Mouse (Mus musculus): ENCODE results near the gene Fxn. TPM values are rescaled to one million over a fixed set of nuclear protein-coding genes. Genes with fewer than 3 reads are reported as not detected.

Fxn gene
- total and polyA plus RNA-seq, 3 experiments, result 23.8 to 116 (median 54.0) TPM

DNA sequence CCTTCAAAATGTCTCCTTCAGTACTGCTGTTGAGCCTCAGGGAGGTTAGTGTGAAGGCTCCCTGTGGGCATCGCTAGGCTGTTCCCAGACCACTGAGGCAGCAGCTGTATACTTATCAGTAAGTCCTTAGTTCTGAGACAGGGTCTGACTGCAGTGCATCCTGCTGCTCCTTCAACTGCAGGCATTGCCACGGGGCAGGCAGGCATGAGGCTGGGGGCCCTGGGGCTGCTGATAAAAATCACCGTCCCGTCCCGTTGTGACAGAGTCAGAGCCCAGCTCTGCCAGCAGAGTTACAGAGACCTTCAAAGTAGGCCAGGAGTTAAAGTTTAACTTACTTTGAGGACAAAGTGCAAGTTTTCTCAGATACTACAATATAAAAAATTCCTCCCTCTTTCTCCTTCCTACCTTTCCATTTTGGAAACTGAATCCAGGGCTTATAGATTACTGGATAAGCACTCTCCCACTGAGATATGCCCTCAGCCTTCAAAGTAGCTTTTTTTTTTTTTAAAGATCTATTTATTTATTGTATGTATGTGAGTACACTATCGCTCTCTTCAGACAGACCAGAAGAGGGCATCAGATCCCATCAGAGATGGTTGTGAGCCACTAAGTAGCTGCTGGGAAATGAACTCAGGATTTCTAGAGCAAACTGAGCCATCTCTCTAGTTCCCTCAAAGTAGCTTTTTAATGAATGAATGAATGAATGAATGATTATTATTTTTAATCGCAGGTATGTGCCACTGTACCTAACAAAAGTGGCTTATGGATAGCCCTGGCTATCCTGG is 14.2 kb downstream of the Fxn start:
- Histone ChIP-seq H3K9me3 (replicated peaks) (no peaks in the 10 kb centered on the region), H3K27me3 (ENCODE audit: insufficient read depth, low read length) (no peaks in the 10 kb centered on the region), H3K4me3 (ENCODE audit: low read depth, low read length) (no peak overlapping the region), H3K4me1 (ENCODE audit: insufficient read depth, low read depth, low read length) (peaks cover 12% of the 10 kb centered on the region; the same call in 1 of the 2 replicates), H3K36me3 (replicated peaks) (peaks cover 98% of the 10 kb centered on the region)
- ATAC-seq (ENCODE audit: extremely low read depth, insufficient number of reproducible peaks, low FRiP score, poor library complexity, severe bottlenecking) (no peak), DNase-seq (ENCODE audit: low spot score) (no peak)
- TF ChIP-seq POLR2AphosphoS5 (IDR thresholded peaks at IDR 0.05; ENCODE audit: insufficient replicate concordance, low read depth, low read length) (no peak), GATA2 (IDR thresholded peaks at IDR 0.05; ENCODE audit: borderline replicate concordance, low read depth, low read length) (no peak), GATA1 (IDR thresholded peaks at IDR 0.05; ENCODE audit: borderline replicate concordance, low read length) (no peak), CTCF (IDR thresholded peaks at IDR 0.05; ENCODE audit: low read depth, low read length) (no peak), TAL1 (conservative IDR thresholded peaks at IDR 0.05; ENCODE audit: low read depth, low read length) (no peak)

DNA sequence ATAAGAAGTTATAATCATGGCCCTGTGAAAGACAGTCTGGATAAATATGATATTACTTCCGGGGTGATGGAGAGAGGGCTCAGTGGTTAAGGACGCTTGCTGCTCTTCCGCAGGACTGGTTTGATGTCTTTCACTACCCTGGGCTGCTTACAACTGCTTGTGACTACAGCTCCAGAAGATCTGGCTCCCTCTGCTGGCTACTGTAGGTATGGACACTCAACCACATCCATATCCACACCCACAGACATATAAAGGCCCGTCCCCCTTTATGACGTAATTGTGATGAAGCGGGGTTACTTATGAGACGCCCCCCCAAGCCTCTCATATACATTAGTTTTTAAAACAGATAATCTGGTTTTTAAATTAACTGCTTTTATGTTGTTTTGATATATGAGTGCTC is 15.4 kb downstream of the Fxn start:
- no peaks in the 10 kb centered on the region for H3K9me3 ChIP-seq (replicated peaks)
- H3K36me3 ChIP-seq (replicated peaks), result peaks cover 97% of the 10 kb centered on the region
- peak; percentile 73 for DNase-seq (ENCODE audit: low spot score)
- H3K4me3 ChIP-seq (ENCODE audit: low read depth, low read length), result no peak overlapping the region
- H3K4me1 ChIP-seq (ENCODE audit: insufficient read depth, low read depth, low read length), result peaks cover 6% of the 10 kb centered on the region; the same call in 1 of the 2 replicates
- TF ChIP-seq POLR2AphosphoS5 (IDR thresholded peaks at IDR 0.05; ENCODE audit: insufficient replicate concordance, low read depth, low read length), result no peak
- peak; percentile 81 for TF ChIP-seq CTCF (IDR thresholded peaks at IDR 0.05; ENCODE audit: low read depth, low read length)
- peak; percentile 57 for ATAC-seq (ENCODE audit: extremely low read depth, insufficient number of reproducible peaks, low FRiP score, poor library complexity, severe bottlenecking)
- H3K27me3 ChIP-seq (ENCODE audit: insufficient read depth, low read length), result no peaks in the 10 kb centered on the region

DNA sequence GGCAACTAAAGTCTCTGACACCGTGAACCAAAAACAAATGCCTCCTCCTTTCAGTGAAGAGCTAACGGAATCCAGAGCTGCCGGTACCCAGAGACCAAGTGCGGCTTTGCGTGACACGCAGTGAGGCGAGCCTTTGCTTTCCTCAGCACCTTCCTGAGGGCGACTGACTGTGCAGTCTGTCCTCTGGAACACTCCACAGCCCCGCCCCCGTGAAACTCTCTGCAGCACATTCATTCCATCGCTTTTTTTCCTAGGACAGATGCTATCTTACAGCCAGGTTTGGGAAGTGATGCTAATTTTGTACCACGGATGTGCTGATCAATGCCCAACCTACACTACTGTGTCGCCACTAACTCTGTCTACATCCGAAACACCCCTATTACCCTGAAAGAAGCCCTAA is 17.7 kb downstream of the Fxn start:
- ATAC-seq (ENCODE audit: extremely low read depth, insufficient number of reproducible peaks, low FRiP score, poor library complexity, severe bottlenecking) (no peak), DNase-seq (ENCODE audit: low spot score) (no peak)
- 0 out of 2 replicates have a peak, but pooled peaks cover under 1% of the 10 kb centered on the region for H3K4me1 ChIP-seq (ENCODE audit: insufficient read depth, low read depth, low read length)
- H3K4me3 ChIP-seq (ENCODE audit: low read depth, low read length), result no peak overlapping the region
- H3K27me3 ChIP-seq (ENCODE audit: insufficient read depth, low read length), result no peaks in the 10 kb centered on the region
- H3K36me3 ChIP-seq (replicated peaks), result peaks cover 96% of the 10 kb centered on the region
- no peaks in the 10 kb centered on the region for H3K9me3 ChIP-seq (replicated peaks)
- no peak for TF ChIP-seq TAL1 (conservative IDR thresholded peaks at IDR 0.05; ENCODE audit: low read depth, low read length)
- TF ChIP-seq CTCF (IDR thresholded peaks at IDR 0.05; ENCODE audit: low read depth, low read length), result no peak
- no peak for TF ChIP-seq POLR2AphosphoS5 (IDR thresholded peaks at IDR 0.05; ENCODE audit: insufficient replicate concordance, low read depth, low read length)
- TF ChIP-seq GATA2 (IDR thresholded peaks at IDR 0.05; ENCODE audit: borderline replicate concordance, low read depth, low read length), result no peak

DNA sequence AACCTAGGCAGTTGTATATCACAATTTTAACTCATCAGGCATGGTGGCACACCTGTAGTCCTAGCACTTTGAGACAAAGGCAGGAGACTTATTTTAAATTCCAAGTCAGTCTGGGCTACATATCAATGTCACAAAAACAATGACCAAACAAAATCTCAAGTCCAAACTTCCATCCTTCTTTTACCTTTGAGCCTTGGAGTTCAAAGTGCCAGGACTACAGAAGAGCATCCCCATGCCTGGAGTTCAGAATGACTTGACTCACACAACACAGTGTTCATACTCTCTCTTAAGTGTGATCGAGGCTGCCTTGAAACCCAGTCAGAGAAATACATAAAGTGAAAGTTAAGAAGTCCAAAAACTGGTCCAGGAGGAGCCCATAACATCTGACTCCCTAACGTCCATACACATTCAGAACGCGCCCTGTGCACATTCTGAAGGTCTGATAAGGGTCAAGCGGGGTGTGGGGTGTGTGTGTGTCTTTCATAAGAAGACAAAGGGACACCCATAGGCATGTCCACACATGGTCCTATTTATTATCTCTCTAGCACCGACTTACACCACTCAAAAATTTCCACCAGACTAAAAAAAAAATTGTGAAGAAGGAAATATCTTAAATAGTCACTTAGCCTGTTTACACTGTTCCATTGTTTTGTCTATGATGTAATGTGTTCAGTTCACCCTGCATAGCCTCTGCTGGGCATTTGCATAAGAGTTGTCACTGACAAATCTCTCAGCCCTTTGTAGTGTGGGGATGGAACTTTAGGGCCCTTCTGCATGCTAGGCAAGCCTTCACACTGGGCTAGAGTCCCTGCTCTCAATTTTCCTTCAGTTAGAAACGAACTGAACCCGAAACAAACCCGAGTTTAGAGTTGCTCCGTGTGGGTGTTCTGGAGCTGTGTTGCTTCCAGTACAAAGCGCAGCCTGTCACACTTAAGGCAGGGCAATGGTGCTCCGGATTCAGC is 20.7 kb downstream of the Fxn start:
- no peaks in the 10 kb centered on the region for H3K9me3 ChIP-seq (replicated peaks)
- H3K36me3 ChIP-seq (replicated peaks), result peaks cover 72% of the 10 kb centered on the region
- no peak overlapping the region for H3K4me3 ChIP-seq (ENCODE audit: low read depth, low read length)
- TF ChIP-seq GATA1 (IDR thresholded peaks at IDR 0.05; ENCODE audit: borderline replicate concordance, low read length), result no peak
- no peak for TF ChIP-seq GATA2 (IDR thresholded peaks at IDR 0.05; ENCODE audit: borderline replicate concordance, low read depth, low read length)
- no peak for TF ChIP-seq TAL1 (conservative IDR thresholded peaks at IDR 0.05; ENCODE audit: low read depth, low read length)
- no peak for TF ChIP-seq CTCF (IDR thresholded peaks at IDR 0.05; ENCODE audit: low read depth, low read length)
- TF ChIP-seq POLR2AphosphoS5 (IDR thresholded peaks at IDR 0.05; ENCODE audit: insufficient replicate concordance, low read depth, low read length), result no peak
- DNase-seq (ENCODE audit: low spot score) (no peak), ATAC-seq (ENCODE audit: extremely low read depth, insufficient number of reproducible peaks, low FRiP score, poor library complexity, severe bottlenecking) (no peak)
- no peaks in the 10 kb centered on the region for H3K27me3 ChIP-seq (ENCODE audit: insufficient read depth, low read length)
- H3K4me1 ChIP-seq (ENCODE audit: insufficient read depth, low read depth, low read length), result no peaks in the 10 kb centered on the region

DNA sequence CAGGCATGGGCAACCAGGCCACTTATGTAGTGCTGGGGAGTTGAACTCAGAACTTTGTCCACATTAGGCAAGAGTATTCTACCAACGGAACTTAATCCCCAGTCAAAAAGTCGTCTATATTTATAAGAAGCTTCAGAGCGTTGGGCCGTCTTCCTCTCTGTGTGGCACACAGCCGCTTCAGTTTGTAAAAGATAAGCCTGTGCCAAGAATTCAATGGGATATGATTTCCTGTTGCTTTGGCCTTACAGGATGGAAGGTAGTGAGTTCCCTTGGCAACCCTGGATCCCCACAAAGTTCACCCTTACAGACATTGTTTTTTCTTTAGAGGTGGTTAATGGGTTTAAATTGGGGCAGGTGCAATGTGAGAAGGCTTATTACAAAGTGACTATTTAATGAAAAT is 22.0 kb downstream of the Fxn start:
- H3K27me3 ChIP-seq (ENCODE audit: insufficient read depth, low read length), result no peaks in the 10 kb centered on the region
- H3K36me3 ChIP-seq (replicated peaks), result peaks cover 62% of the 10 kb centered on the region
- no peak overlapping the region for H3K4me3 ChIP-seq (ENCODE audit: low read depth, low read length)
- TF ChIP-seq GATA1 (IDR thresholded peaks at IDR 0.05; ENCODE audit: borderline replicate concordance, low read length), result no peak
- TF ChIP-seq TAL1 (conservative IDR thresholded peaks at IDR 0.05; ENCODE audit: low read depth, low read length), result no peak
- no peak for TF ChIP-seq CTCF (IDR thresholded peaks at IDR 0.05; ENCODE audit: low read depth, low read length)
- TF ChIP-seq GATA2 (IDR thresholded peaks at IDR 0.05; ENCODE audit: borderline replicate concordance, low read depth, low read length), result no peak
- H3K9me3 ChIP-seq (replicated peaks), result no peaks in the 10 kb centered on the region
- ATAC-seq (ENCODE audit: extremely low read depth, insufficient number of reproducible peaks, low FRiP score, poor library complexity, severe bottlenecking) (no peak), DNase-seq (ENCODE audit: low spot score) (no peak)
- H3K4me1 ChIP-seq (ENCODE audit: insufficient read depth, low read depth, low read length), result no peaks in the 10 kb centered on the region

DNA sequence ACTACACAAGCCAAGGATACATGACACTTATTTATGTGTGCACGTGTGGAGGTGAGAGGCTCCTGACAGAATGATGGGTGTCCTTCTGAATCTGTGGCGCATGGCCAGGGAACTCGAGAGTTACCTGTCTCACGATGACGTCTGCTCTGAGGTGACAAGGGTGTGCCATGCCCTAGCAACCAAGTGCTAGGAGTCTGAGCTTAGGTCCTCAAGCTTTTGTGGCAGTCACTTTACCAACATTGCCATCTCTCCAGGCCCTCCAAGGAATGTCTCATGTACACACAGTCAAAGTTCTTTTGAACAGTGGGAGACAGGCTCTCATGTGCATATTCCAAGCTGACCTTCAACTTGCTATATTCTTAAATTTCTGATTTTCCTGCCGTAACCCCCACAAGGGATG is 22.4 kb downstream of the Fxn start:
- H3K4me3 ChIP-seq (ENCODE audit: low read depth, low read length), result no peak overlapping the region
- TF ChIP-seq TAL1 (conservative IDR thresholded peaks at IDR 0.05; ENCODE audit: low read depth, low read length), result no peak
- TF ChIP-seq CTCF (IDR thresholded peaks at IDR 0.05; ENCODE audit: low read depth, low read length), result no peak
- TF ChIP-seq GATA1 (IDR thresholded peaks at IDR 0.05; ENCODE audit: borderline replicate concordance, low read length), result no peak
- no peak for TF ChIP-seq POLR2AphosphoS5 (IDR thresholded peaks at IDR 0.05; ENCODE audit: insufficient replicate concordance, low read depth, low read length)
- no peak for TF ChIP-seq GATA2 (IDR thresholded peaks at IDR 0.05; ENCODE audit: borderline replicate concordance, low read depth, low read length)
- DNase-seq (ENCODE audit: low spot score), result no peak

More for the DNA sequence above, 22.4 kb downstream of the Fxn start:
- Histone ChIP-seq H3K36me3 (replicated peaks) (peaks cover 60% of the 10 kb centered on the region), H3K9me3 (replicated peaks) (no peaks in the 10 kb centered on the region), H3K4me1 (ENCODE audit: insufficient read depth, low read depth, low read length) (no peaks in the 10 kb centered on the region), H3K27me3 (ENCODE audit: insufficient read depth, low read length) (no peaks in the 10 kb centered on the region)
- no peak for ATAC-seq (ENCODE audit: extremely low read depth, insufficient number of reproducible peaks, low FRiP score, poor library complexity, severe bottlenecking)

Measured in G1E (cell line).